Mouse (Mus musculus) heart, adult 18-20 months (tissue): ENCODE results near the gene Odc1. TPM values are rescaled to one million over a fixed set of nuclear protein-coding genes. Genes with fewer than 3 reads are reported as not detected.
"Not testable (repeated sequence)": the region's sequence is repeated elsewhere in the genome, so short reads cannot be mapped to it uniquely, and the experiment has no call there.

Source experiments
- DNase-seq, 2 experiments: peaks; one replicate each; pipeline ENCODE4 v3.0.0; 2021 to 2022; ENCODE audit warnings: mixed read lengths in 1 of 2
- long read RNA-seq, 2 experiments: library from polyadenylated mRNA; stranded (forward); transcript quantifications; one replicate each; pipeline ENCODE4 v2.0.0; 2021
- total RNA-seq, 2 experiments: library from RNA; stranded (reverse); gene quantifications; 2 replicates each; pipeline ENCODE4 v1.2.3; 2021

Gene Odc1
- total RNA-seq: 10 to 100 TPM; 61.5 to 71.5 TPM
- long read RNA-seq, experiment 1, transcript Odc1-201 (12 exons, 2,208 nt): major isoform, 34 of 54 reads
- long read RNA-seq, experiment 1, partial matches to known transcripts: 5 of 54 reads
- long read RNA-seq, experiment 1, other reads (novel, unspliced or antisense): 15 of 54 reads
- long read RNA-seq, experiment 2, transcript Odc1-201 (12 exons, 2,208 nt): major isoform, 10 of 16 reads
- long read RNA-seq, experiment 2, partial matches to known transcripts: 4 of 16 reads
- long read RNA-seq, experiment 2, other reads (novel, unspliced or antisense): 2 of 16 reads

GRCm38 (mm10) chr12:17544209-17545106 lies at the start of gene Odc1:
Gene Odc1 (plus strand): TSS chr12:17544794.
- peak; percentile 96 to 98 for DNase-seq

- no peak for DNase-seq
Observed at GRCm38 (mm10) chr12:17494809-17495208, 49.8 kb upstream of the Odc1 start.

GRCm38 (mm10) chr12:17495858-17496451 lies 48.6 kb upstream of the Odc1 start:
- peak in 1 of 2 experiments; percentile 8 for DNase-seq

- DNase-seq: no peak
Observed at GRCm38 (mm10) chr12:17505620-17506074, 38.9 kb upstream of the Odc1 start.

DNA sequence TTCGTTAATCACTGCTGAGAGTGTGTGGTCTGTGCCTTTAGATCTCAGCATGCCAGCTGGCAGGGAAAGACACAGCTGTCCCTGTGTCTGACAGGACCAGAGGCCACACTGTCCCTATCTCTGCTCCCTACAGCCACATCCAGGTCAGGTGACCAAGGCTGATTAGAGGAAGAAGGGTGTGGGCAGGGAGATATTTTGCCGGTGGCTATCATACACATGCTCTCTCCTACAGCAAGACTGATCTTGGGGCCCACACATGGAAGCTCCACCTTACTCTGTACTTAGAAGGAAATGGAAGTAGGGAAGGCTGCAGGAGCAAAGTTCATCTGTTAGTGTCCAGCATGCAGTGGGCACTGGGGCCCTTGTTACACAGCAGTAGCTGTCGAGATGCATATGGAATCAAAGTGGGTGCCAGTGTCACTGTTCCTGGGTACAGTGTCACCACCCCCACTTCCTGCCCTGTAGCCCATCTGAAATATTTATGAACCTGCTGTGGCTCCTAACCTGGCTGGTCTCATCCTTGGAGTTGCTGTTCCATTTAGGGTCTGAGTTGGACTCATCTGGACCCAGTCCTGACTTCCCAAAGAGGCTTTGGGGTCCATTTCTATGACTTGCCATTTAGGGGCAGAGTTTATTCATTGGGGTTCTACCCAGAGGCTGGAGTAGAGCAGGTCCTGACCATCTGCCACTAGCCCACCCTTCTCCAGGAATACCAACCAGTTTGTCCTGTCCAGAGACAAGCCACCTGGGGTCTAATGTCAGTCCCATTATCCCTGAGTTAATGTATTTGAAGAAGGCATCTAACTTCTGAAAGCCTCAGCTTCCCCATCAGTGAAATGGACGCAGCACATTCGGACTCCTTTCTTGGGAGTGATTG lies 38.2 kb upstream of the Odc1 start:
- peak in 1 of 2 experiments; percentile 7 for DNase-seq

DNA sequence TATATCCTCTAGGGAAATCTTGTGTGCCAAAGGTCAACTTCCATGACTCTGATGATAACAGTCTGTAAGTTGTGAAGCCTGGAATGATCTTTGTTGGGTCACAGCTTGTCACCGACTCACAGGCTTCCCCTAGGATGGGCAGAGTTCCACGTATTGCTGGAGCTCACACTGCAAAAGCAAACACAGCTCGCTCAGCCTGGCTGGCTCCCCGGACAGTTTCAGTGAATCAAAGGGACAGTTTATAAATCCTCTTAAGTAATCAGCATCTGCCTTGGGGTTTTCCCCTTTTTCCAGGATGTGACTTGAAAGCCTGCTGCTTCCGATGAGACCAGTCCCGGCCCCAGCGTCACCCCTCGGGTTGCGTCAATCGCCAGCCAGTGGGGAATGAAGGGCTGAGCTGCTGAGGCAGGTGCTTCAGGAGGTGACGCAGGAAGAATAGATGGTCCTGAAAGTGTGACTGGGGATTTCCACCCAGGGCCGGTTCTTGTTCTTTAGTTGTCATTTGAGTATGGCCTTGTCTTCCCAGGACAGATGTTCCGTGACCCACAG lies 37.5 kb upstream of the Odc1 start:
- peak; percentile 19 to 32 for DNase-seq

DNA sequence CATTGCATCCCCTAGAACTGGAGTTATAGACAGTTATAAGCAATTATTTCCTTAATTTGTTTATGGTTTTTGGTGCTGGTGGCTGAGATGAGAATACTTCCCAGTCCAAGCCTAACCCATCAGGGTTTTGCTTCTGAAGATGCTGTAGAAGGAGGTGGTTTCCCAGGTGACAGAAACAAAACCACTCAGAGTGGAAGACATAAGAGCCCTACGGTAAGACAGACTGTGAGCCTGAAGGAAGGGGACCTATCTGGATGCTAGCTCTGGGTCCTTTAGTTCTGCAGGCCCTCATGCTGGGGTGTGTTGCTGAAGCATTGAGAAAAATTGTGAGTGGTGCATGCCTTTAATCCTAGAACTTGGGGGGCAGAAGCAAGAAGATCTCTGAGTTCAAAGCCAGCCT lies 35.3 kb upstream of the Odc1 start:
- no peak for DNase-seq

GRCm38 (mm10) chr12:17510158-17510557 lies 34.4 kb upstream of the Odc1 start:
- peak; percentile 11 to 39 for DNase-seq

GRCm38 (mm10) chr12:17511019-17511418 lies 33.6 kb upstream of the Odc1 start:
- no peak for DNase-seq

DNA sequence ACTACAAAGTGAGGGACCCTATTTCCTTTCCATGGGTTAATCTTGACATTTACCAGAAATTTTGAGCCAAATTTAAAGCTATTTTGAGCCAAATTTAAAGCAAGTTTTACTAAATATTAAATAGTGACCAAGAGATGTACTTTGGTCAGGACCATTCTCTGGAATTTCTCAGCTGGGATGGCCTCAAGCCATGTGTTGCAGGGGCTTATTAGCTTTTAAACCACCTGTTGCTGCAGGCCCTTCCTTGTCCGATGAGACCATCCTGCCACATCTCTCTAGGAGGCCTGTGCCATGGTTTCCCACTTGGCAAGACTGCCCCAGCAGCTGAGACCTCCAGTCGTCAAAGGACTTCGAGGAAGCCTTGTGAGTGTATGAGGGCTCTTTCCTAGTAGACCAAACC lies 15.4 kb upstream of the Odc1 start:
- DNase-seq: no peak

- no peak for DNase-seq
Observed at GRCm38 (mm10) chr12:17529726-17530125, 14.9 kb upstream of the Odc1 start.

GRCm38 (mm10) chr12:17530825-17531224 lies 13.8 kb upstream of the Odc1 start:
- no peak for DNase-seq

DNA sequence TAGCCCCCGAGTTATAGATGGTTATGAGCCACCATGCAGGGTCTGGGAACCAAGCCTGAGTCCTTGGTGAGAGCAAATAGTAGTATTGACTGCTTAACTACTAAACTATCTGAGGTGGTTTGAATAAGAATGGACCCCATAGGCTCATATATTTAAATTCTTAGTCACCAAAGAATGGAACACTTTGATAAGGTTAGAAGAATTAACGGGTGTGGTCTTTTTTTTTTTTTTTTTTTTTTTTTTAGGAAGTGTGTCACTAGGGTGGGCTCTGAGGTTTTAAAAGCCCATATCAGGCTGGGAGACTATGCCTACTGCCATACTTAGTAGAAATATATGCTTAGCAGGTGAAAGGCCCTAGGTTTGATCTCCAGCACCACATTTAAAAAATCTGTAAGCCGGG lies 8.4 kb upstream of the Odc1 start:
- no peak for DNase-seq

DNA sequence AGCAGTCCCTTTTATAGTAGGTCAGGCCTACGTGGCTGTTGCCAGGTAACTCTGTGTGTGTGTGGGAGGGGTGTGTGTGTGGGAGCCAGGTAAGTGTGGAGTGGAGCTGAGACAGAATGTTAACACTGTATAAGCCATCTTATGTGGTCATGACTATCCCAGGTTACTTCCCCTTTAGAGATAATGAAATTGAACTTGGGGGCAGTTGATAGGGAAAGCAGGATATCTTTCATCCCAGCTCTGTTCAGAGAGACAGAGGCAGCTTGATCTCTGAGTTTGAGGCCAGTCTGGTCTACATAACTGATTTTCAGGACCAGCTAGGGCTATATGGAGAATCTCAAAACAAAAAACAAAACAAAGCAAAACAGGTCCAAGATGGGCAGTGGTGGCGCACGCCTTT lies 7.4 kb upstream of the Odc1 start:
- DNase-seq: no peak

- no peak for DNase-seq
Observed at GRCm38 (mm10) chr12:17538087-17538486, 6.5 kb upstream of the Odc1 start.

DNA sequence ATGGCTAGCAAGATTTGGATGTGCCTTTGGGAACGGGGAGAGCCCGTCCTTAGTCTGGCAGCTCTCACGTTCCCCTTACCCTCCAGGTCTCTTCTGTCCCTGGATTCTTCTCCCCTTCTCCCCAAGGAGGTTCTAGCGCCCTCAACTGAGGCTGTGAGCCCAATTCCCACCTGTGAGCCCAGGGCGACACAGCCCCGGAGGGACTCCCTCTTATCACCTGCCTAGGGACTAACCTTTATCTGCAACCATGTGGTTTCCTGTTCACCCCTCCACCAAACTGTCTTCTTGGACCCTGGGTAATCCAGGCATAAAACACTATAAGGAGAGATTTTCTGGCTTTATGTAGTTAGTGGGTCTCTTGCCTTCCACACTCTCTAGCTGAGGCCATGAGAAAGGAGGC lies 5.6 kb upstream of the Odc1 start:
- DNase-seq: no peak

GRCm38 (mm10) chr12:17540040-17540552 lies 4.5 kb upstream of the Odc1 start:
- no peak for DNase-seq

- DNase-seq: no peak
Observed at GRCm38 (mm10) chr12:17545107-17545571, 545 bp downstream of the Odc1 start.

GRCm38 (mm10) chr12:17545884-17546283 lies 1.3 kb downstream of the Odc1 start:
- DNase-seq: no peak

DNA sequence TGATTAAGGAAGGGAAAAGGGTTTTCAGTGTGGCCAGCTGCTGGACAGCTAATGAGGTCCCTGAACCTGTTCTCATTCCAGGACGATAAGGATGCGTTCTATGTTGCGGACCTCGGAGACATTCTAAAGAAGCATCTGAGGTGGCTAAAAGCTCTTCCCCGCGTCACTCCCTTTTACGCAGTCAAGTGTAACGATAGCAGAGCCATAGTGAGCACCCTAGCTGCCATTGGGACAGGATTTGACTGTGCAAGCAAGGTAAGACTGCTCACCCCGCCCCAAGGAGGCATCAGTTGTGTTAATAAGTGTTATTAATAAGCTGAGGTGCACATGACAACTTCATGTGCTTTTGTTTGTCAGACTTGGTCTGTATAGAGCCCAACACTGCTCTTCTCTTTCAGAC lies 3.0 kb downstream of the Odc1 start:
- DNase-seq: not testable (repeated sequence)

- no peak for DNase-seq
Observed at GRCm38 (mm10) chr12:17548505-17548904, 3.9 kb downstream of the Odc1 start.
